Mouse (Mus musculus) regulatory T cell (primary cell): Measurements from ENCODE around the gene Id1.

ENCODE experiments used
- in situ Hi-C: fragments of 300-600 bp; cut with MboI, MseI; formaldehyde crosslinking; loops from one replicate; pipeline ENCODE4 v1.15.1; 2025; ENCODE audit warnings: high pct_unique_total_duplicates

Id1 gene

GRCm38 (mm10) chr2:152742435-152742834 lies 6.4 kb downstream of the Id1 start:
- in situ Hi-C loops, result no loop called here

GRCm38 (mm10) chr2:152753944-152754711 lies 18.1 kb downstream of the Id1 start, which contains the start of gene Cox4i2:
Cox4i2 (plus strand) TSS chr2:152754173.
- in situ Hi-C loops, result no loop called here

- in situ Hi-C loops, result no loop called here
Observed at GRCm38 (mm10) chr2:152756474-152757393, 20.7 kb downstream of the Id1 start.

- in situ Hi-C loops, result no loop called here
Observed at GRCm38 (mm10) chr2:152757478-152757877, 21.4 kb downstream of the Id1 start.

GRCm38 (mm10) chr2:152758351-152758750 lies 22.3 kb downstream of the Id1 start:
- in situ Hi-C loops, result no loop called here

- in situ Hi-C loops, result no loop called here
Observed at GRCm38 (mm10) chr2:152763310-152763709, 27.3 kb downstream of the Id1 start.

GRCm38 (mm10) chr2:152764172-152765044 lies 28.4 kb downstream of the Id1 start:
- in situ Hi-C loops, result no loop called here

- in situ Hi-C loops, result no loop called here
Observed at GRCm38 (mm10) chr2:152765045-152765674, 29.1 kb downstream of the Id1 start.

- in situ Hi-C loops, result no loop called here
Observed at GRCm38 (mm10) chr2:152766387-152767123, 30.5 kb downstream of the Id1 start.

GRCm38 (mm10) chr2:152767618-152768271 lies 31.7 kb downstream of the Id1 start:
- in situ Hi-C loops, result no loop called here

- in situ Hi-C loops, result no loop called here
Observed at GRCm38 (mm10) chr2:152769677-152770076, 33.6 kb downstream of the Id1 start.

- in situ Hi-C loops, result no loop called here
Observed at GRCm38 (mm10) chr2:152771571-152771970, 35.5 kb downstream of the Id1 start.

GRCm38 (mm10) chr2:152772231-152772630 lies 36.2 kb downstream of the Id1 start:
- in situ Hi-C loops, result no loop called here

GRCm38 (mm10) chr2:152775357-152775756 lies 39.3 kb downstream of the Id1 start:
- in situ Hi-C loops, result no loop called here

GRCm38 (mm10) chr2:152776019-152776418 lies 40.0 kb downstream of the Id1 start:
- in situ Hi-C loops, result no loop called here

- in situ Hi-C loops, result no loop called here
Observed at GRCm38 (mm10) chr2:152776435-152776834, 40.4 kb downstream of the Id1 start.

- in situ Hi-C loops, result no loop called here
Observed at GRCm38 (mm10) chr2:152777081-152777480, 41.0 kb downstream of the Id1 start.

GRCm38 (mm10) chr2:152780466-152780865 lies 44.4 kb downstream of the Id1 start:
- in situ Hi-C loops, result no loop called here

GRCm38 (mm10) chr2:152781031-152781711 lies 45.1 kb downstream of the Id1 start:
- in situ Hi-C loops, result no loop called here
